Mouse (Mus musculus) adipose tissue, adult 10 weeks (tissue): ENCODE data around the gene Edn1. TPM values are rescaled to one million over a fixed set of nuclear protein-coding genes. Genes with fewer than 3 reads are reported as not detected.

ENCODE experiments used
- polyA plus RNA-seq: library from polyadenylated mRNA; stranded (reverse); fragments of 350-450 nt; fragmentation: Illumina TruSeq; extraction: RNeasy Lipid Tissue Mini Kit (QIAGEN cat#74804); gene quantifications from one replicate; pipeline ENCODE4 v1.2.3, GENCODE M21; 2014; ENCODE audit warnings: low read depth, low replicate concordance

The Edn1 gene
- polyA plus RNA-seq = 6.4 TPM

GRCm38 (mm10) chr13:42301161-42301721 is at the start of gene Edn1:
TSS of gene Edn1 (plus strand) at chr13:42301476.

Other genes starting within 250 kb of the Edn1 start
- 10.5 TPM for gene Hivep1, start 249.5 kb upstream of the Edn1 start, polyA plus RNA-seq